In the genomic region with DNA sequence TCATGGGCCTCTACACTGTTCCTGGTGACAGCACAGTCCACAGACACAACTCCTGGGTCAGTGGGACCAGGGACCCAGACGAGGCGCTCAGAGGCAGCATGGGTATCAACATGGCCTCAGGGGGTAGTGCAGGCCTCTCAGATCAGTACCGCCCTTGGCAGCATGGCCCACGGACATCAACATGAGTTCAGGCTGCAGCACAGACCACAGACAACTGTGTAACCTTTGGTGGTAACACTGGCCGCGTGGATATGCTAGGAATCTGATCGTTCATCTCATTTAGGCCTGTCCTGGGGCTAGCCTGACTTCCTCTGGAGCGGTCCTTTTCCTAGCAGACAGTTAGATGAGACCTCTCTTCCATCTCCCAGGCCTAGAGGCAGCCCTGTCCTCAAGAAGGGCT, we compare ENCODE assay signal across 24 mouse cellular contexts. TPM values are rescaled to one million over a fixed set of nuclear protein-coding genes. Genes with fewer than 3 reads are reported as not detected.
DNase-seq lines count a peak whose midpoint lies in the region; ATAC-seq and TF ChIP-seq lines count a peak whose summit lies in the region.
"Had no signal": no experiment of that assay in that cellular context is flagged by ENCODE, and none has a peak within 500 bp of the region (broad histone marks: within the 10 kb centered on the region; RNA-seq: fewer than 3 reads in every experiment).

No protein-coding gene starts in this region.

- H3K36me3 ChIP-seq in kidney, postnatal 0 days (ENCODE audit: insufficient read depth, low read length) = no peaks in the 10 kb centered on the region
- no peaks in the 10 kb centered on the region for H3K36me3 ChIP-seq in limb, embryonic 10.5 days
- H3K36me3 ChIP-seq: forebrain, embryonic 10.5 days; heart, embryonic 15.5 days; hindbrain, embryonic 12.5 days; hindbrain, embryonic 15.5 days had no signal

- H3K4me3 ChIP-seq in gastrocnemius, adult 2 months = no peak overlapping the region
- no peak overlapping the region for H3K4me3 ChIP-seq in kidney, postnatal 0 days (replicated peaks; ENCODE audit: low read depth, low read length)
- no peak overlapping the region for H3K4me3 ChIP-seq in brown adipose tissue, adult 24 weeks (ENCODE audit: insufficient read depth, low read depth, low read length)
- H3K4me3 ChIP-seq in limb, embryonic 10.5 days = no peak overlapping the region
- H3K4me3 ChIP-seq: forebrain, embryonic 10.5 days; forebrain, embryonic 13.5 days; heart, embryonic 15.5 days; hindbrain, embryonic 12.5 days; hindbrain, embryonic 15.5 days had no signal

- intact Hi-C loops in gastrocnemius, adult 2 months (cut with DNase I) = no loop called here

- H3K4me2 ChIP-seq in kidney, postnatal 0 days (ENCODE audit: low read length) = no peak overlapping the region
- H3K4me2 ChIP-seq: forebrain, embryonic 13.5 days; heart, embryonic 11.5 days; heart, embryonic 15.5 days; hindbrain, embryonic 12.5 days; hindbrain, embryonic 15.5 days had no signal

- no peak overlapping the region for H3K9ac ChIP-seq in kidney, postnatal 0 days (ENCODE audit: low read depth, low read length)
- H3K9ac ChIP-seq: forebrain, embryonic 13.5 days; heart, embryonic 15.5 days; hindbrain, embryonic 12.5 days; hindbrain, embryonic 15.5 days had no signal

- no peaks in the 10 kb centered on the region for H3K4me1 ChIP-seq in kidney, postnatal 0 days (replicated peaks; ENCODE audit: insufficient read depth, low read length)
- peaks cover 11% of the 10 kb centered on the region for H3K4me1 ChIP-seq in brown adipose tissue, adult 24 weeks (ENCODE audit: control insufficient read depth, insufficient read depth, insufficient read length, low read length)
- H3K4me1 ChIP-seq in limb, embryonic 10.5 days = peaks cover 34% of the 10 kb centered on the region

- H3K27ac ChIP-seq in gastrocnemius, adult 2 months = peak overlapping the region; percentile 61
- no peak overlapping the region for H3K27ac ChIP-seq in kidney, postnatal 0 days
- peak overlapping the region; percentile 38; the same call in 1 of the 2 replicates for H3K27ac ChIP-seq in brown adipose tissue, adult 24 weeks (replicated peaks; ENCODE audit: low read depth, low read length)
- peak overlapping the region; percentile 25; the same call in 1 of the 2 replicates for H3K27ac ChIP-seq in limb, embryonic 10.5 days
- H3K27ac ChIP-seq: forebrain, embryonic 10.5 days; forebrain, embryonic 13.5 days; heart, embryonic 15.5 days; hindbrain, embryonic 12.5 days; hindbrain, embryonic 15.5 days had no signal

- DNase-seq in gastrocnemius, adult 2 months = no peak
- no peak for DNase-seq in gastrocnemius, postnatal 25 days
- no peak for DNase-seq in kidney, postnatal 0 days (ENCODE audit: low spot score)
- DNase-seq in kidney, postnatal 25 days = no peak
- DNase-seq in limb, embryonic 10.5 days (ENCODE audit: low spot score) = no peak
- DNase-seq in layer of hippocampus, postnatal 14 days (ENCODE audit: low spot score in 2 of 2) = no peak
- DNase-seq in lung, adult 18-20 months = no peak
- DNase-seq: adrenal gland, adult 8-10 months; adrenal gland, postnatal 36 days; cerebellum, adult 11 months; cerebellum, adult 2 months; cerebellum, adult 9-11 months; cerebellum, postnatal 25 days; gastrocnemius, postnatal 14 days; heart, postnatal 4 days had no signal

- WGBS in kidney, postnatal 0 days = 88% methylated on average over 8 of the region's 8 CpGs
- 88% methylated on average over 8 of the region's 8 CpGs for WGBS in limb, embryonic 10.5 days

- ATAC-seq in kidney, postnatal 0 days (replicated peaks; ENCODE audit: low FRiP score, low read depth) = peak; percentile 29; the same call in 1 of the 2 replicates
- ATAC-seq: activated CD4-positive, CD25-positive, alpha-beta regulatory T cell, adult 4 months; forebrain, embryonic 13.5 days; forebrain, embryonic 16.5 days had no signal

- no peaks in the 10 kb centered on the region for H3K9me3 ChIP-seq in kidney, postnatal 0 days (replicated peaks; ENCODE audit: low read length)
- no peaks in the 10 kb centered on the region for H3K9me3 ChIP-seq in limb, embryonic 10.5 days (replicated peaks)
- H3K9me3 ChIP-seq: forebrain, embryonic 10.5 days; forebrain, embryonic 13.5 days; heart, embryonic 15.5 days; hindbrain, embryonic 12.5 days; hindbrain, embryonic 15.5 days had no signal

- TF ChIP-seq CTCF in gastrocnemius, adult 2 months (IDR thresholded peaks at IDR 0.05) = no peak
- TF ChIP-seq CTCF in kidney, postnatal 0 days (IDR thresholded peaks at IDR 0.05; ENCODE audit: low read depth) = no peak

- H3K27me3 ChIP-seq in kidney, postnatal 0 days (ENCODE audit: insufficient read depth, low read length) = no peaks in the 10 kb centered on the region
- H3K27me3 ChIP-seq in limb, embryonic 10.5 days (ENCODE audit: low read depth, poor library complexity, severe bottlenecking) = no peaks in the 10 kb centered on the region
- H3K27me3 ChIP-seq: forebrain, embryonic 13.5 days; hindbrain, embryonic 15.5 days had no signal

RNA-seq across cellular contexts. Expression of a gene that starts 41.7 kb away (rescaled TPM):
- total RNA-seq in gastrocnemius, adult 2 months (2021) = 1 to 10 TPM; 4.5 to 5.9 TPM
- total RNA-seq in gastrocnemius, postnatal 25 days (2021) = 1 to 10 TPM; 4.2 to 6.4 TPM
- polyA plus RNA-seq in kidney, postnatal 0 days (2015; fragmentation: Nextera tagmentation; extraction: Ambion mirVana) = 20.4 and 23.3 TPM in 2 replicates
- 7.8 and 8.8 TPM in 2 replicates for polyA plus RNA-seq in brown adipose tissue, adult 24 weeks (2012; ENCODE audit: insufficient read depth, insufficient read length, missing spikeins)
- polyA plus RNA-seq in limb, embryonic 10.5 days (2016; fragmentation: Nextera tagmentation; extraction: Ambion mirVana) = 60.3 and 64.1 TPM in 2 replicates
- total RNA-seq in layer of hippocampus, postnatal 14 days (2021) = 10 to 100 TPM; 10.5 to 12.2 TPM
